Mouse (Mus musculus) megakaryocyte, embryonic 14.5 days (primary cell): Measurements from ENCODE around the gene Chmp4b. TPM values are rescaled to one million over a fixed set of nuclear protein-coding genes. Genes with fewer than 3 reads are reported as not detected.

Experiments used
- H3K27me3 ChIP-seq: replicated peaks from 2 replicates; pipeline ENCODE3; 2012; ENCODE audit warnings: inconsistent platforms
- H3K36me3 ChIP-seq: replicated peaks from 2 replicates; pipeline ENCODE3; 2012; ENCODE audit warnings: low read length, inconsistent platforms, mixed read lengths
- H3K4me1 ChIP-seq: 2 replicates; pipeline ENCODE4 v1.6.1; 2012; ENCODE audit warnings: inconsistent platforms
- H3K4me3 ChIP-seq: replicated peaks from 2 replicates; pipeline ENCODE3; 2012; ENCODE audit warnings: moderate library complexity, mild to moderate bottlenecking, inconsistent platforms
- H3K9me3 ChIP-seq: 2 replicates; pipeline ENCODE4 v1.6.1; 2012; ENCODE audit warnings: inconsistent platforms
- FLI1 ChIP-seq: IDR thresholded peaks from 2 replicates; pipeline ENCODE4 v1.6.1; 2012; ENCODE audit warnings: low read length, inconsistent platforms, mixed read lengths
- GATA1 ChIP-seq: IDR thresholded peaks from 3 replicates; pipeline ENCODE4 v1.6.1; 2012; ENCODE audit warnings: mixed read lengths, low read length, inconsistent platforms, borderline replicate concordance
- polyA plus RNA-seq: library from polyadenylated mRNA; stranded (reverse); fragments of >175 nt; gene quantifications from 2 replicates; pipeline ENCODE4 v1.2.3, GENCODE M21; 2012; ENCODE audit warnings: low replicate concordance; ENCODE audit not compliant: insufficient read depth

Chmp4b gene
- polyA plus RNA-seq, 1 experiment: 221 TPM

- Histone ChIP-seq H3K36me3 (peaks cover 70% of the 10 kb centered on the region), H3K9me3 (no peaks in the 10 kb centered on the region), H3K27me3 (no peaks in the 10 kb centered on the region), H3K4me3 (no peak overlapping the region), H3K4me1 (peaks cover 88% of the 10 kb centered on the region)
- no peak for TF ChIP-seq FLI1
- TF ChIP-seq GATA1: no peak
Measured at GRCm38 (mm10) chr2:154678995-154679394, 27.5 kb downstream of the Chmp4b start.

GRCm38 (mm10) chr2:154680337-154680736, 28.8 kb downstream of the Chmp4b start:
- H3K4me1 ChIP-seq: peaks cover 88% of the 10 kb centered on the region

GRCm38 (mm10) chr2:154680941-154681340, 29.4 kb downstream of the Chmp4b start:
- peaks cover 87% of the 10 kb centered on the region for H3K4me1 ChIP-seq
- no peaks in the 10 kb centered on the region for H3K9me3 ChIP-seq
- peaks cover 70% of the 10 kb centered on the region for H3K36me3 ChIP-seq
- TF ChIP-seq FLI1: no peak
- no peak for TF ChIP-seq GATA1
- no peaks in the 10 kb centered on the region for H3K27me3 ChIP-seq
- no peak overlapping the region for H3K4me3 ChIP-seq

More at GRCm38 (mm10) chr2:154680337-154680736, 28.8 kb downstream of the Chmp4b start:
- peaks cover 70% of the 10 kb centered on the region for H3K36me3 ChIP-seq
- H3K27me3 ChIP-seq: no peaks in the 10 kb centered on the region
- no peaks in the 10 kb centered on the region for H3K9me3 ChIP-seq
- TF ChIP-seq FLI1 (no peak), GATA1 (no peak)
- H3K4me3 ChIP-seq: no peak overlapping the region

- no peak for TF ChIP-seq GATA1
- TF ChIP-seq FLI1: no peak
- peaks cover 73% of the 10 kb centered on the region for H3K36me3 ChIP-seq
- no peaks in the 10 kb centered on the region for H3K9me3 ChIP-seq
- no peaks in the 10 kb centered on the region for H3K27me3 ChIP-seq
- no peak overlapping the region for H3K4me3 ChIP-seq
- H3K4me1 ChIP-seq: peaks cover 88% of the 10 kb centered on the region
Measured at GRCm38 (mm10) chr2:154682712-154683111, 31.2 kb downstream of the Chmp4b start.

- Histone ChIP-seq H3K9me3 (no peaks in the 10 kb centered on the region), H3K36me3 (peaks cover 86% of the 10 kb centered on the region), H3K27me3 (no peaks in the 10 kb centered on the region), H3K4me3 (no peak overlapping the region), H3K4me1 (peaks cover 87% of the 10 kb centered on the region)
- TF ChIP-seq FLI1: no peak
Measured at GRCm38 (mm10) chr2:154684901-154685470, 33.5 kb downstream of the Chmp4b start.

- Histone ChIP-seq H3K27me3 (no peaks in the 10 kb centered on the region), H3K36me3 (peaks cover 88% of the 10 kb centered on the region), H3K9me3 (no peaks in the 10 kb centered on the region), H3K4me3 (no peak overlapping the region), H3K4me1 (peaks cover 79% of the 10 kb centered on the region)
- TF ChIP-seq FLI1 (no peak), GATA1 (no peak)
Measured at GRCm38 (mm10) chr2:154685772-154686171, 34.3 kb downstream of the Chmp4b start.

GRCm38 (mm10) chr2:154686819-154687218, 35.3 kb downstream of the Chmp4b start:
- H3K27me3 ChIP-seq: no peaks in the 10 kb centered on the region
- H3K4me3 ChIP-seq: no peak overlapping the region
- TF ChIP-seq FLI1 (no peak), GATA1 (no peak)
- no peaks in the 10 kb centered on the region for H3K9me3 ChIP-seq
- H3K36me3 ChIP-seq: peaks cover 87% of the 10 kb centered on the region
- peaks cover 68% of the 10 kb centered on the region for H3K4me1 ChIP-seq

GRCm38 (mm10) chr2:154689391-154689790, 37.9 kb downstream of the Chmp4b start:
- no peak overlapping the region for H3K4me3 ChIP-seq
- peaks cover 92% of the 10 kb centered on the region for H3K36me3 ChIP-seq
- no peaks in the 10 kb centered on the region for H3K9me3 ChIP-seq
- TF ChIP-seq FLI1: no peak
- TF ChIP-seq GATA1: no peak
- H3K27me3 ChIP-seq: no peaks in the 10 kb centered on the region
- H3K4me1 ChIP-seq: peaks cover 49% of the 10 kb centered on the region

GRCm38 (mm10) chr2:154690959-154691358, 39.5 kb downstream of the Chmp4b start:
- TF ChIP-seq FLI1 (no peak), GATA1 (no peak)
- Histone ChIP-seq H3K36me3 (peaks cover 94% of the 10 kb centered on the region), H3K4me3 (no peak overlapping the region), H3K4me1 (peaks cover 46% of the 10 kb centered on the region), H3K9me3 (no peaks in the 10 kb centered on the region), H3K27me3 (no peaks in the 10 kb centered on the region)

- Histone ChIP-seq H3K9me3 (no peaks in the 10 kb centered on the region), H3K27me3 (no peaks in the 10 kb centered on the region), H3K4me3 (no peak overlapping the region), H3K4me1 (peaks cover 32% of the 10 kb centered on the region), H3K36me3 (peaks cover 90% of the 10 kb centered on the region)
- TF ChIP-seq GATA1 (no peak), FLI1 (no peak)
Measured at GRCm38 (mm10) chr2:154693186-154693940, 41.9 kb downstream of the Chmp4b start.
